Mouse (Mus musculus) hindbrain, embryonic 13.5 days (tissue): Measurements from ENCODE around the gene Smim13. TPM values are rescaled to one million over a fixed set of nuclear protein-coding genes. Genes with fewer than 3 reads are reported as not detected.
A peak's percentile ranks its signal among the peaks of the same experiment; 100 is the strongest.
"Not testable (repeated sequence)": the region's sequence is repeated elsewhere in the genome, so short reads cannot be mapped to it uniquely, and the experiment has no call there.

Experiments used
- ATAC-seq: fragments of 200-750 bp; cut with Nextera tagmentation; 2 replicates; pipeline ENCODE4 v1.8.0; 2017; ENCODE audit warnings: moderate TSS enrichment; ENCODE audit not compliant: low FRiP score
- H3K27ac ChIP-seq: fragments of 300-500 bp; sonication (generic); 2 replicates; pipeline ENCODE4 v1.5.1; 2015; ENCODE audit warnings: inconsistent platforms, mild to moderate bottlenecking, moderate library complexity
- H3K27me3 ChIP-seq: fragments of 300-500 bp; sonication (generic); 2 replicates; pipeline ENCODE4 v1.6.1; 2015; ENCODE audit warnings: mild to moderate bottlenecking, inconsistent platforms
- H3K36me3 ChIP-seq: fragments of 300-500 bp; sonication (generic); 2 replicates; pipeline ENCODE4 v1.6.1; 2015; ENCODE audit warnings: mild to moderate bottlenecking, inconsistent platforms
- H3K4me1 ChIP-seq: fragments of 300-500 bp; sonication (generic); replicated peaks from 2 replicates; pipeline ENCODE4 v1.6.1; 2015; ENCODE audit warnings: inconsistent platforms
- H3K4me2 ChIP-seq: fragments of 300-500 bp; sonication (generic); 2 replicates; pipeline ENCODE4 v1.6.1; 2015; ENCODE audit warnings: inconsistent platforms, mild to moderate bottlenecking, moderate library complexity
- H3K4me3 ChIP-seq: fragments of 300-500 bp; sonication (generic); 2 replicates; pipeline ENCODE4 v1.5.1; 2015; ENCODE audit warnings: mild to moderate bottlenecking, inconsistent platforms
- H3K9ac ChIP-seq: fragments of 300-500 bp; sonication (generic); 2 replicates; pipeline ENCODE4 v1.6.1; 2015; ENCODE audit warnings: mild to moderate bottlenecking, inconsistent platforms
- H3K9me3 ChIP-seq: fragments of 300-500 bp; sonication (generic); 2 replicates; pipeline ENCODE4 v1.6.1; 2016; ENCODE audit warnings: inconsistent platforms
- WGBS: fragments of 180-500 bp; shearing (Covaris S2); methylation state at CpG from one replicate; pipeline ENCODE4 v1.1.7; 2015; 5-methylcytosine and 5-hydroxymethylcytosine counted together
- polyA plus RNA-seq: library from polyadenylated mRNA; unstranded; fragments of >200 nt; fragmentation: Nextera tagmentation; extraction: Ambion mirVana; gene quantifications from 2 replicates; pipeline ENCODE4 v1.2.1, GENCODE M21; 2015

Smim13 gene
- polyA plus RNA-seq, 1 experiment from 2014 or later: 19.1 TPM

DNA sequence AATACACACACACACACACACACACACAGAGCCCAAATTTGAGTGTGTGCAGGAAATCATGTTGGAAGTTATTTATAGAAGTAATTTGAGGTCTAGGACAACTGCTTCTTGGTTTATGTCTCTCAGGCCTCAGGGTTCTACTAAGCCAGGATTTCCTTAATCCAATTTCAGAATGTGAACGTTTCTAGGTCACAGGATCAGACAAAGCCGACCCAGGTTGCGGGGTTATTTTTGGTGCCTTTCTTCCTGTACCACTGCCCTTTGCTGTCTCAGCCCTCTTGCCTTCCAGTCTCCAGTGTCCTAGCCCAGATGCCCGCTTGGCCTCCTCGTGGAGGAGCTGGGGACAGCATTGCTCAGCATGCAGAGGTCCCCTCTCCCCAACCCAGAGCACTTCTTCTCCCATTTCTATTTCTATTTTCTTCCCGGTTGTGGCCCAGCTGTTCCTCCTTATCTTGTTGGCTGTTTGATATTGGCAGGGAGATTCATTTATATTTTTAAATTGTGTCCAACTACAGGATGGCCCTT is 5.3 kb upstream of the Smim13 start:
- Histone ChIP-seq H3K4me1 (peaks cover 5% of the 10 kb centered on the region; the same call in 1 of the 2 replicates), H3K9ac (no peak overlapping the region), H3K4me2 (no peak overlapping the region), H3K27ac (no peak overlapping the region), H3K9me3 (no peaks in the 10 kb centered on the region), H3K36me3 (no peaks in the 10 kb centered on the region), H3K27me3 (peaks cover 7% of the 10 kb centered on the region; the same call in 1 of the 2 replicates), H3K4me3 (no peak overlapping the region)
- 71% methylated on average over 6 of the region's 6 CpGs for WGBS
- no peak for ATAC-seq

DNA sequence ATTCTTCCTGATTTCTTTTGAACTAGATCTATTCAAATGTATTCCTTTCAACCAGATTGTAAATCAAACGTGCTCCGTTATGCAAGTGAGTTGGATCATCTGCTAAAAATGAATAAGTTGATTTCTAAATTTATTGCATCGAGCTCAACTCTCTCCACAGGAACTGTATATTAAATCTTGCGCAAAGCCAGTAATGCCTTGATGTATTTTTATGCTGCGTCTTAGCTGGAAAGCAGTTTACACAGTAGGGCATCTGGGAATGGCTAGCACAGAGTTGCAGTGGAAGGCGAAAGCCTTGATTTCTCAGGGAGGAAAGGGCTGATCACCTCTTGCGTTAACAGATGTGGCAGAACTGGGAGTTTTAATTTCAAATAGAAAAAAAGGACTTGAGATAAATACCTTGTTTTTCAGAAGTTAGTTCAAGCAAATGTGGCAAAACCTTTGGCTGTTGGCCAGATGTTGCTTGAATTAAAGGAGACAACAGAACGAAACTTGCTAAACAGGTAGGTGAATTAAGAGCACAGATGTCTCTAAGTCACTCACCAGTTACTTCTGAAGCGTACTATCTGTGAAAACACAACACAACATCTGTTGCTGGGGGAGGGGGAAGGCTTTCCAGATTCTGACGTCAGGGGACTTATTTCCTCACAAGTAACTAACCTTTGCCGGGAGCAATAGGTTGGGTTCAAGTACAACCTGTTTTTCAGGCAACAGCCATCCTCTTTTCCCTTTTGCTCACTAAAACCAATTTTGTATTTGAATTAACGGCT is 708 bp upstream of the Smim13 start:
- Histone ChIP-seq H3K9ac (peak overlapping the region; percentile 87), H3K9me3 (no peaks in the 10 kb centered on the region), H3K27me3 (0 out of 2 replicates have a peak, but pooled peaks cover 4% of the 10 kb centered on the region), H3K27ac (peak overlapping the region; percentile 65), H3K36me3 (no peaks in the 10 kb centered on the region), H3K4me1 (peaks cover 22% of the 10 kb centered on the region), H3K4me2 (peak overlapping the region; percentile 56), H3K4me3 (peak overlapping the region; percentile 76)
- WGBS: 44% methylated on average over 12 of the region's 12 CpGs
- ATAC-seq: peak; percentile 8; the same call in 1 of the 2 replicates

DNA sequence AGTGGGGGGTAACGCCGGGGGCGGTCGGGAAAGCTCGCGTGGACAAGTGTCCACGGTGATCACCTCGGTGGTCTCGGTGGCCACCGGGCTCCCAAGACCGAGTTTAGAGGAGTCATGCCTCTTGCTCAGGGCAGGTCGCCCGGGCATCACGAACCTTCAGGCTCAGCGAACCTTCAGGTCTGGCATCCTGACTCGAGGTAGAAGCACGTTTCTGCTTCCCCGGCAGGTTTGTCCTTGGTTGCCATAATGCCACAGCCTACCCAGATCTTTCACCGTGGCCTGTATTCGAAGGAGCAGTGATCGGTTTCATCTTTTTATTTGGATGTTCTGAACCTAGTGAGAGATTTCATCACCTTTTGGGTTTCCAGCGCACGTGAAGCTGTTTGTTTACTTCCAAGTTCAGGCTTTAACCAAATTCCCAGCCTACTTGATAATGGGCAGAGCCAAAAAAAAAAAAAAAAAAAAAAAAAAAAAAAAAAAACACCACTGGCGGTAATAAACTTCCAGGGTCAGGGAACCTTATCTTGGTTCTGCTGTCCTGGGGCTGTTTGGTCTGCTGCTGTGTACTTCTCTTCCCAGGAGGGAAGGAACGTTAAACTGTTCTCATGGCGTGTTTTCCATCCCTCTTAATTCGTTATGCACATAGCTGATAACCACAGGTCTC is 806 bp downstream of the Smim13 start:
- WGBS: 3% methylated on average over 27 of the region's 27 CpGs
- Histone ChIP-seq H3K27me3 (0 out of 2 replicates have a peak, but pooled peaks cover 4% of the 10 kb centered on the region), H3K36me3 (no peaks in the 10 kb centered on the region), H3K4me2 (peak overlapping the region; percentile 73), H3K9me3 (no peaks in the 10 kb centered on the region), H3K9ac (peak overlapping the region; percentile 87), H3K4me3 (peak overlapping the region; percentile 76), H3K4me1 (peaks cover 22% of the 10 kb centered on the region), H3K27ac (peak overlapping the region; percentile 93)
- ATAC-seq: no peak; the same call in 1 of the 2 replicates

DNA sequence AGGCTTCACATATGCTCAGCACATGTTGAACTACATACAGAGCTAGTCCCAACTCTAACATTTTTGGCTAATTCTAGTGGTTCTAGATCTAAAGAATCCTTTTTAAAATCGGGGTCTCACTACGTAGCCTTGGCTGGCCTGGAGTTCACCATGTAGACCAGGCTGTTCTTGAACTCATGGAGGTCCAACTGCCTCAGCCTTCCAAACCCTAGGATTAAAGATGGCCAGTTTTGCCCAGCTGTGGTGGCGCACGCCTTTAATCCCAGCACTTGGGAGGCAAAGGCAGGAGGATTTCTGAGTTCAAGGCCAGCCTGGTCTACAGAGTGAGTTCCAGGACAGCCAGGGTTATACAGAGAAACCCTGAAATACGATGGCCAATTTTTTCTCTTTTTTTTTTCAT is 1.6 kb downstream of the Smim13 start:
- H3K27me3 ChIP-seq, H3K9me3 ChIP-seq, H3K4me3 ChIP-seq, H3K27ac ChIP-seq, ATAC-seq, H3K36me3 ChIP-seq, H3K9ac ChIP-seq: not testable (repeated sequence)
- H3K4me2 ChIP-seq: peak overlapping the region; percentile 73
- WGBS: 93% methylated on average over 5 of the region's 5 CpGs
- peaks cover 22% of the 10 kb centered on the region for H3K4me1 ChIP-seq

GRCm38 (mm10) chr13:41251667-41252066 is 2.0 kb downstream of the Smim13 start:
- Histone ChIP-seq H3K27me3 (0 out of 2 replicates have a peak, but pooled peaks cover 4% of the 10 kb centered on the region), H3K4me2 (no peak overlapping the region), H3K4me1 (peaks cover 22% of the 10 kb centered on the region), H3K9ac (no peak overlapping the region), H3K4me3 (no peak overlapping the region), H3K9me3 (no peaks in the 10 kb centered on the region), H3K27ac (no peak overlapping the region), H3K36me3 (no peaks in the 10 kb centered on the region)
- no peak for ATAC-seq
- WGBS: 92% methylated on average over 5 of the region's 5 CpGs

DNA sequence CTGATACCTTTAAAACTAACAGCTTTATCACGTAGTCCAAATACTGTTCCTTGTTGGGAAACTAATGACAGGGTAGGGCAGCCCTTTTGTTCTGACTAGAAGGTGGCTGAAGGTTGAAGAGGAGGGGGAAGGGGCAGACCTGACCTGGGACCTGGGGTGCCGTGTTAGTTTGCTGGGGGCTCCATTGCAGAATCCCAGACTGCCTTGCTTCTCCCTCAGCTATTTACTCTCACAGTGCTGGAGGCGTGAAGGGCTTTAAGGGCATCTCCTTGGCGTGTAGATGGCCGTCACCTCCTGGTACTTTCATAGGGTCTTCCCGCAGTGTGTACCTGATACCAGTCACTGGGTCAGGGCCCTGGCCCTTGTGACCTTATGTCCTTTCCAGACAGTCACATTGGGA is 2.5 kb downstream of the Smim13 start:
- peaks cover 22% of the 10 kb centered on the region for H3K4me1 ChIP-seq
- 0 out of 2 replicates have a peak overlapping the region, but pooled peaks have one; percentile 46 for H3K9ac ChIP-seq
- no peak for ATAC-seq
- no peaks in the 10 kb centered on the region for H3K36me3 ChIP-seq
- H3K27me3 ChIP-seq: 0 out of 2 replicates have a peak, but pooled peaks cover 4% of the 10 kb centered on the region
- WGBS: 91% methylated on average over 6 of the region's 6 CpGs
- H3K9me3 ChIP-seq: no peaks in the 10 kb centered on the region
- no peak overlapping the region for H3K4me3 ChIP-seq
- no peak overlapping the region for H3K4me2 ChIP-seq
- H3K27ac ChIP-seq: no peak overlapping the region

GRCm38 (mm10) chr13:41252736-41253135 is 3.1 kb downstream of the Smim13 start:
- H3K36me3 ChIP-seq: no peaks in the 10 kb centered on the region
- no peaks in the 10 kb centered on the region for H3K9me3 ChIP-seq
- H3K4me3 ChIP-seq: no peak overlapping the region
- 0 out of 2 replicates have a peak, but pooled peaks cover 4% of the 10 kb centered on the region for H3K27me3 ChIP-seq
- no peak overlapping the region for H3K9ac ChIP-seq
- ATAC-seq: no peak
- H3K4me2 ChIP-seq: no peak overlapping the region
- peaks cover 22% of the 10 kb centered on the region for H3K4me1 ChIP-seq
- no peak overlapping the region for H3K27ac ChIP-seq
- WGBS: 89% methylated on average over 7 of the region's 7 CpGs

GRCm38 (mm10) chr13:41256126-41256525 is 6.5 kb downstream of the Smim13 start:
- H3K36me3 ChIP-seq: no peaks in the 10 kb centered on the region
- WGBS: 91% methylated on average over 5 of the region's 5 CpGs
- peaks cover 12% of the 10 kb centered on the region for H3K4me1 ChIP-seq
- H3K4me3 ChIP-seq: no peak overlapping the region
- H3K27ac ChIP-seq: no peak overlapping the region
- ATAC-seq: no peak
- H3K9ac ChIP-seq: no peak overlapping the region
- no peaks in the 10 kb centered on the region for H3K9me3 ChIP-seq
- H3K4me2 ChIP-seq: no peak overlapping the region
- no peaks in the 10 kb centered on the region for H3K27me3 ChIP-seq

GRCm38 (mm10) chr13:41256962-41257361 is 7.3 kb downstream of the Smim13 start:
- WGBS: 96% methylated on average over 3 of the region's 3 CpGs
- H3K36me3 ChIP-seq: no peaks in the 10 kb centered on the region
- H3K9me3 ChIP-seq: no peaks in the 10 kb centered on the region
- no peak overlapping the region for H3K4me2 ChIP-seq
- no peak overlapping the region for H3K4me3 ChIP-seq
- no peak overlapping the region for H3K27ac ChIP-seq
- H3K27me3 ChIP-seq: no peaks in the 10 kb centered on the region
- H3K9ac ChIP-seq: no peak overlapping the region
- ATAC-seq: no peak
- H3K4me1 ChIP-seq: peaks cover 4% of the 10 kb centered on the region; the same call in 1 of the 2 replicates

GRCm38 (mm10) chr13:41257851-41258250 is 8.2 kb downstream of the Smim13 start:
- Histone ChIP-seq H3K4me1 (no peaks in the 10 kb centered on the region), H3K27me3 (no peaks in the 10 kb centered on the region), H3K36me3 (no peaks in the 10 kb centered on the region), H3K4me2 (no peak overlapping the region), H3K9ac (no peak overlapping the region), H3K4me3 (no peak overlapping the region), H3K9me3 (no peaks in the 10 kb centered on the region), H3K27ac (no peak overlapping the region)
- 93% methylated on average over 4 of the region's 4 CpGs for WGBS
- ATAC-seq: no peak

DNA sequence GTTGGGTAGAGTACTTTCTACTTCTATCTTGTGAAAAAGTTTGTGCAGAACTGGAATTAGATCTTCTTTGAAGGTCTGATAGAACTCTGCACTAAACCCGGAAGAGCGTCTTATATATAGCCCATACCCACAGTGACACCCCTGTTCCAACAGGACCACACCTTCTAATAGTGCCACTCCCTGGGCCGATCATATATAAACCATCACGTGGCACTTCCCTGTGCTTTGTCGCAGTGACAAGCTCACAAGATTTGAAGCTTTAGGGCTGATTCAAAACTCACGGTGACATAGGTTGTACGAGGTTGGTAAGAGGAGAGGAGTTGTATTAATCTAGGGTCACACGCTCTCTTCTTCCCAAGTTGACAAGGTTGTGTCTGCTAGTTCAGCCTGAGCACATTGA is 12.0 kb downstream of the Smim13 start:
- H3K36me3 ChIP-seq: not testable (repeated sequence)

DNA sequence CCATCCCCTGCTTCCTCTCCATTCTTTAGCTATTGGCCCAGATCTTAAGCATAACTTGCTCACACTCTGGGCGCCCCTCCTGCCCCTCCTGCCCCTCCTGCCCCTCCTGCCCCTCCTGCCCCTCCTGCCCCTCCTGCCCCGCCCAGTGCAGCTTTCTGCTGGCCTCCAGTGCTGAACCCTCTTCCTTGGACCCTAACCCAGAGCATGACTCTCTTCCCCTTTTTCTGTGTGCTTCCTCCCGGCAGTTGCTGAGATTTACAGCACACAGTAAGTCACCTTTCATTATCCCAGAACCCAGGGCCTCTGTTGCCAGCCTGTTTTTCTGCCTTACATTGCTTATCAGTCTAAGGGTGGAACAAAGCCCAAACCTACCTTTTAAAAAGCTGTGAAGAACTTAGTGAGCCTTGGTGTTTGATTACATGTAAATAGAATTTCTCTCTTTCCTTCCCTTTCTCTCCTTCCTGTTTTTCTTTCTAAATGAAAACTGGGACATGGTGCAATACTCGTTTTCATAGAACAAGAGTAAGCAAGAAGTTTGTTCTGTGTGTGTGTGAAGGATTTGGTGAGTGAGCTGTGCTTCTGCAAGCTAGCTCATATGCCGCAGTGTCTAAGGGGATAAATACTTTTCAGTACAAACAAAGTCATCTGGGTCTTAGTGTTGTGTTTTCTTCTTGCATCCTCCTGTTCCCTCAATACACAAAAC is 13.8 kb downstream of the Smim13 start:
- H3K4me1 ChIP-seq: peaks cover 6% of the 10 kb centered on the region; the same call in 1 of the 2 replicates
- no peaks in the 10 kb centered on the region for H3K36me3 ChIP-seq
- ATAC-seq: no peak
- H3K27ac ChIP-seq: no peak overlapping the region
- no peaks in the 10 kb centered on the region for H3K9me3 ChIP-seq
- no peak overlapping the region for H3K9ac ChIP-seq
- WGBS: 90% methylated on average over 5 of the region's 5 CpGs
- no peak overlapping the region for H3K4me3 ChIP-seq
- H3K27me3 ChIP-seq: no peaks in the 10 kb centered on the region
- no peak overlapping the region for H3K4me2 ChIP-seq

More for the DNA sequence above, 12.0 kb downstream of the Smim13 start:
- not testable (repeated sequence) for H3K9ac ChIP-seq, H3K4me3 ChIP-seq, ATAC-seq, H3K4me1 ChIP-seq, H3K27ac ChIP-seq, H3K9me3 ChIP-seq, H3K4me2 ChIP-seq, H3K27me3 ChIP-seq
- 96% methylated on average over 8 of the region's 8 CpGs for WGBS
